Mouse (Mus musculus) liver, postnatal 0 days (tissue): ENCODE data around the gene Ntrk3. TPM values are rescaled to one million over a fixed set of nuclear protein-coding genes. Genes with fewer than 3 reads are reported as not detected.
A peak's percentile ranks its signal among the peaks of the same experiment; 100 is the strongest.

Experiments used
- ATAC-seq: fragments of 200-750 bp; cut with Nextera tagmentation; 2 replicates; pipeline ENCODE4 v1.8.0; 2017; ENCODE audit warnings: mild to moderate bottlenecking, moderate library complexity
- DNase-seq: peaks from one replicate; pipeline ENCODE4 v3.0.0-alpha.2; 2016
- H3K27ac ChIP-seq: fragments of 300-500 bp; sonication (generic); 2 replicates; pipeline ENCODE4 v1.5.1; 2014; ENCODE audit warnings: antibody characterized with exemption, moderate library complexity, mild to moderate bottlenecking, low read depth
- H3K27me3 ChIP-seq: fragments of 300-500 bp; sonication (generic); 2 replicates; pipeline ENCODE4 v1.6.1; 2014; ENCODE audit warnings: low read length, control low read depth, mixed read lengths; ENCODE audit not compliant: insufficient read depth
- H3K36me3 ChIP-seq: fragments of 300-500 bp; sonication (generic); replicated peaks from 2 replicates; pipeline ENCODE4 v1.6.1; 2014; ENCODE audit warnings: mild to moderate bottlenecking, control low read depth, low read length, moderate library complexity, mixed read lengths; ENCODE audit not compliant: insufficient read depth
- H3K4me1 ChIP-seq: fragments of 300-500 bp; sonication (generic); 2 replicates; pipeline ENCODE4 v1.6.1; 2014; ENCODE audit warnings: antibody characterized with exemption, mild to moderate bottlenecking, control low read depth; ENCODE audit not compliant: insufficient read depth
- H3K4me2 ChIP-seq: fragments of 300-500 bp; sonication (generic); 2 replicates; pipeline ENCODE4 v1.6.1; 2014; ENCODE audit warnings: low read depth, mild to moderate bottlenecking, low read length, moderate library complexity, mixed read lengths
- H3K4me3 ChIP-seq: fragments of 300-500 bp; sonication (generic); 2 replicates; pipeline ENCODE4 v1.5.1; 2014; ENCODE audit warnings: low read depth, low read length
- H3K9ac ChIP-seq: fragments of 300-500 bp; sonication (generic); replicated peaks from 2 replicates; pipeline ENCODE4 v1.6.1; 2014; ENCODE audit warnings: mild to moderate bottlenecking, moderate library complexity
- H3K9me3 ChIP-seq: fragments of 300-500 bp; sonication (generic); 2 replicates; pipeline ENCODE4 v1.6.1; 2016; ENCODE audit warnings: mild to moderate bottlenecking, control low read depth, low read length, mixed read lengths
- CTCF ChIP-seq: sonication (generic); IDR thresholded peaks from 2 replicates; pipeline ENCODE4 v1.5.1; 2016; ENCODE audit warnings: antibody characterized with exemption, low read depth
- EP300 ChIP-seq: IDR thresholded peaks from 2 replicates; pipeline ENCODE4 v1.6.1; 2016; ENCODE audit warnings: antibody characterized with exemption, low read depth, mild to moderate bottlenecking
- WGBS: fragments of 180-500 bp; shearing (Covaris S2); extraction: QIAGEN DNeasy Blood & Tissue Kit; methylation state at CpG from one replicate; pipeline ENCODE4 v1.1.7; 2014; ENCODE audit not compliant: insufficient replicate concordance; 5-methylcytosine and 5-hydroxymethylcytosine counted together
- polyA plus RNA-seq: library from polyadenylated mRNA; unstranded; fragments of >200 nt; fragmentation: Nextera tagmentation; extraction: Ambion mirVana; gene quantifications from 2 replicates; pipeline ENCODE4 v1.2.1, GENCODE M21; 2015

Ntrk3 gene
- polyA plus RNA-seq, 1 experiment from 2014 or later = 0.16 TPM

GRCm38 (mm10) chr7:78653686-78654085, 84.1 kb downstream of the Ntrk3 start:
- Histone ChIP-seq H3K36me3 (no peaks in the 10 kb centered on the region), H3K9me3 (no peaks in the 10 kb centered on the region), H3K27me3 (no peaks in the 10 kb centered on the region), H3K4me3 (no peak overlapping the region), H3K4me1 (no peaks in the 10 kb centered on the region), H3K4me2 (no peak overlapping the region), H3K27ac (no peak overlapping the region), H3K9ac (no peak overlapping the region)
- WGBS = 25% methylated on average over 4 of the region's 4 CpGs
- TF ChIP-seq EP300 (no peak), CTCF (no peak)
- peak; percentile 15 for DNase-seq
- ATAC-seq = no peak

GRCm38 (mm10) chr7:78652296-78652695, 85.5 kb downstream of the Ntrk3 start:
- no peaks in the 10 kb centered on the region for H3K27me3 ChIP-seq
- H3K4me1 ChIP-seq = no peaks in the 10 kb centered on the region
- TF ChIP-seq CTCF (peak; percentile 36), EP300 (no peak)
- no peaks in the 10 kb centered on the region for H3K9me3 ChIP-seq
- no peak overlapping the region for H3K4me2 ChIP-seq
- no peak overlapping the region for H3K4me3 ChIP-seq
- DNase-seq (no peak), ATAC-seq (no peak)
- whole genome bisulfite sequencing = 35% methylated on average over 1 of the region's 1 CpGs
- H3K9ac ChIP-seq = no peak overlapping the region
- no peaks in the 10 kb centered on the region for H3K36me3 ChIP-seq
- H3K27ac ChIP-seq = no peak overlapping the region

- no peaks in the 10 kb centered on the region for H3K27me3 ChIP-seq
- no peak overlapping the region for H3K4me2 ChIP-seq
- H3K4me3 ChIP-seq = no peak overlapping the region
- WGBS = 33% methylated on average over 1 of the region's 1 CpGs
- H3K36me3 ChIP-seq = no peaks in the 10 kb centered on the region
- DNase-seq (no peak), ATAC-seq (no peak)
- no peak overlapping the region for H3K9ac ChIP-seq
- TF ChIP-seq CTCF (no peak), EP300 (no peak)
- H3K27ac ChIP-seq = no peak overlapping the region
- H3K4me1 ChIP-seq = no peaks in the 10 kb centered on the region
- no peaks in the 10 kb centered on the region for H3K9me3 ChIP-seq
These were observed 86.3 kb downstream of the Ntrk3 start for GRCm38 (mm10) chr7:78651540-78651939.

- Histone ChIP-seq H3K4me1 (no peaks in the 10 kb centered on the region), H3K9me3 (no peaks in the 10 kb centered on the region), H3K4me2 (no peak overlapping the region), H3K4me3 (no peak overlapping the region), H3K27me3 (no peaks in the 10 kb centered on the region), H3K9ac (no peak overlapping the region), H3K36me3 (no peaks in the 10 kb centered on the region), H3K27ac (no peak overlapping the region)
- 49% methylated on average over 6 of the region's 6 CpGs for WGBS
- TF ChIP-seq EP300 (no peak), CTCF (peak; percentile 33)
- ATAC-seq = no peak
- DNase-seq = no peak
These were observed 94.1 kb downstream of the Ntrk3 start for GRCm38 (mm10) chr7:78643667-78644066.

- H3K9me3 ChIP-seq = no peaks in the 10 kb centered on the region
- no peak overlapping the region for H3K27ac ChIP-seq
- DNase-seq = no peak
- H3K4me1 ChIP-seq = no peaks in the 10 kb centered on the region
- H3K9ac ChIP-seq = no peak overlapping the region
- 67% methylated on average over 4 of the region's 4 CpGs for WGBS
- ATAC-seq = no peak
- no peak overlapping the region for H3K4me3 ChIP-seq
- H3K27me3 ChIP-seq = no peaks in the 10 kb centered on the region
- no peak overlapping the region for H3K4me2 ChIP-seq
- TF ChIP-seq EP300 (no peak), CTCF (no peak)
- no peaks in the 10 kb centered on the region for H3K36me3 ChIP-seq
These were observed 114.1 kb downstream of the Ntrk3 start for GRCm38 (mm10) chr7:78623686-78624085.

GRCm38 (mm10) chr7:78621115-78621514, 116.7 kb downstream of the Ntrk3 start:
- WGBS = 35% methylated on average over 4 of the region's 4 CpGs

More at GRCm38 (mm10) chr7:78621115-78621514, 116.7 kb downstream of the Ntrk3 start:
- ATAC-seq = no peak
- Histone ChIP-seq H3K27me3 (no peaks in the 10 kb centered on the region), H3K9me3 (no peaks in the 10 kb centered on the region), H3K9ac (no peak overlapping the region), H3K36me3 (no peaks in the 10 kb centered on the region), H3K27ac (no peak overlapping the region), H3K4me2 (no peak overlapping the region), H3K4me1 (no peaks in the 10 kb centered on the region), H3K4me3 (no peak overlapping the region)
- TF ChIP-seq CTCF = no peak
- TF ChIP-seq EP300 = no peak
- no peak for DNase-seq
